Mouse (Mus musculus) left cerebral cortex, adult 11 months (tissue): Measurements from ENCODE around the gene Tpp1.

Experiments used
- DNase-seq: peaks from one replicate; pipeline ENCODE4 v3.0.0; 2022; ENCODE audit warnings: low spot score

Tpp1 gene

GRCm38 (mm10) chr7:105751491-105752433, at the start of gene Tpp1:
TSS of gene Tpp1 (minus strand) at chr7:105752235.
- DNase-seq, result peak; percentile 97

- DNase-seq, result no peak
Observed at GRCm38 (mm10) chr7:105796972-105797371, 44.9 kb upstream of the Tpp1 start.

- no peak for DNase-seq
Observed at GRCm38 (mm10) chr7:105795759-105796366, 43.8 kb upstream of the Tpp1 start.

GRCm38 (mm10) chr7:105793701-105794100, 41.7 kb upstream of the Tpp1 start:
- DNase-seq, result no peak

- DNase-seq, result no peak
Observed at GRCm38 (mm10) chr7:105791147-105791546, 39.1 kb upstream of the Tpp1 start.

- no peak for DNase-seq
Observed at GRCm38 (mm10) chr7:105787285-105788140, 35.5 kb upstream of the Tpp1 start, which contains the start of gene Dchs1. TSS of gene Dchs1 (minus strand) at chr7:105787654.

GRCm38 (mm10) chr7:105786506-105787284, 34.7 kb upstream of the Tpp1 start:
- no peak for DNase-seq

GRCm38 (mm10) chr7:105784556-105784955, 32.5 kb upstream of the Tpp1 start:
- no peak for DNase-seq

- no peak for DNase-seq
Observed at GRCm38 (mm10) chr7:105783861-105784260, 31.8 kb upstream of the Tpp1 start.

GRCm38 (mm10) chr7:105778553-105779265, 26.7 kb upstream of the Tpp1 start:
- no peak for DNase-seq

- no peak for DNase-seq
Observed at GRCm38 (mm10) chr7:105777797-105778552, 25.9 kb upstream of the Tpp1 start.

- no peak for DNase-seq
Observed at GRCm38 (mm10) chr7:105777316-105777715, 25.3 kb upstream of the Tpp1 start.

- no peak for DNase-seq
Observed at GRCm38 (mm10) chr7:105776026-105776425, 24.0 kb upstream of the Tpp1 start.

GRCm38 (mm10) chr7:105774661-105775060, 22.6 kb upstream of the Tpp1 start:
- no peak for DNase-seq

- DNase-seq, result no peak
Observed at GRCm38 (mm10) chr7:105773041-105773440, 21.0 kb upstream of the Tpp1 start.

- DNase-seq, result no peak
Observed at GRCm38 (mm10) chr7:105772331-105772730, 20.3 kb upstream of the Tpp1 start.

GRCm38 (mm10) chr7:105769959-105770358, 17.9 kb upstream of the Tpp1 start:
- no peak for DNase-seq

- no peak for DNase-seq
Observed at GRCm38 (mm10) chr7:105767729-105768165, 15.7 kb upstream of the Tpp1 start.

- no peak for DNase-seq
Observed at GRCm38 (mm10) chr7:105764331-105764730, 12.3 kb upstream of the Tpp1 start.
